Mouse (Mus musculus) bone marrow, adult 2 months (tissue): Measurements from ENCODE around the gene Folr2.

Experiments
- CTCF ChIP-seq: fragments of 200-500 bp; IDR thresholded peaks from 2 replicates; pipeline ENCODE4 v1.5.1; 2011; ENCODE audit warnings: low read length, control low read depth; ENCODE audit not compliant: control insufficient read depth, insufficient read depth
- POLR2A ChIP-seq: fragments of 200-500 bp; IDR thresholded peaks from 2 replicates; pipeline ENCODE4 v1.6.1; 2011; ENCODE audit warnings: low read depth, mild to moderate bottlenecking, control low read depth, low read length, borderline replicate concordance; ENCODE audit not compliant: control insufficient read depth

DNA sequence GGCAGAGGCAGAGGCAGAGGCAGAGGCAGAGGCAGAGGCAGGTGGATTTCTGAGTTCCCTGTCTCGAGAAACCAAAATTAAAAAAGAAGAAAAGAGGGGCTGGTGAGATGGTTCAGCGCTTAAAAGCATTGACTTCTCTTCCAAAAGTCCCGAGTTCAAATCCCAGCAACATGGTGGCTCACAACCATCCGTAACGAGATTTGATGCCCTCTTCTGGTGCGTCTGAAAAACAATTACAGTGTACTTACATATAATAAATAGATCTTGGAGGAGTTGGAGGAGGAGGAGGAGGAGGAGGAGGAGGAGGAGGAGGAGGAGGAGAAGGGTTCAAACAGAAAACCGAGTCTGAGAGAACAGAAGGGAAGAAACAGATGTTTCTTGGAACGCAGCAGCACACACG is 38.7 kb upstream of the Folr2 start:
- TF ChIP-seq POLR2A = no peak
- no peak for TF ChIP-seq CTCF
